Mouse (Mus musculus): ENCODE data around the gene Vangl2. TPM values are rescaled to one million over a fixed set of nuclear protein-coding genes. Genes with fewer than 3 reads are reported as not detected.

Gene Vangl2
- 17.3 and 17.6 TPM in 2 replicates for polyA plus RNA-seq (2015; fragmentation: Nextera tagmentation; extraction: Ambion mirVana)

GRCm38 (mm10) chr1:172028394-172029275 is at the start of gene Vangl2:
Gene Vangl2, minus strand, starts transcription at chr1:172028444.
- Histone ChIP-seq H3K27ac (peak within 1 kb of the TSS; percentile 84), H3K9me3 (replicated peaks) (no peaks in the 10 kb centered on the region), H3K4me2 (peak within 1 kb of the TSS; percentile 73), H3K4me3 (replicated peaks) (peak within 1 kb of the TSS; percentile 98), H3K9ac (peak within 1 kb of the TSS; percentile 92), H3K36me3 (peaks cover 2% of the 10 kb centered on the region; the same call in 1 of the 2 replicates), H3K4me1 (peaks cover 38% of the 10 kb centered on the region), H3K27me3 (no peaks in the 10 kb centered on the region)
- 49% methylated on average over 21 of the region's 21 CpGs for WGBS
- no peak for ATAC-seq (replicated peaks; ENCODE audit: low FRiP score)

- Histone ChIP-seq H3K4me1 (peaks cover 8% of the 10 kb centered on the region; the same call in 1 of the 2 replicates), H3K9me3 (replicated peaks) (no peaks in the 10 kb centered on the region), H3K27ac (no peak overlapping the region), H3K9ac (no peak overlapping the region), H3K4me3 (replicated peaks) (no peak overlapping the region), H3K4me2 (no peak overlapping the region), H3K27me3 (no peaks in the 10 kb centered on the region), H3K36me3 (peaks cover 69% of the 10 kb centered on the region)
- no peak for ATAC-seq (replicated peaks; ENCODE audit: low FRiP score)
- 79% methylated on average over 5 of the region's 5 CpGs for WGBS
These were observed 49.7 kb upstream of the Vangl2 start for GRCm38 (mm10) chr1:172077981-172078380.

- H3K27ac ChIP-seq, result no peak overlapping the region
- H3K4me2 ChIP-seq, result no peak overlapping the region
- no peak overlapping the region for H3K9ac ChIP-seq
- H3K27me3 ChIP-seq, result no peaks in the 10 kb centered on the region
- peaks cover 97% of the 10 kb centered on the region for H3K36me3 ChIP-seq
- WGBS, result 96% methylated on average over 7 of the region's 7 CpGs
- no peak for ATAC-seq (replicated peaks; ENCODE audit: low FRiP score)
- no peak overlapping the region for H3K4me3 ChIP-seq (replicated peaks)
- H3K9me3 ChIP-seq (replicated peaks), result no peaks in the 10 kb centered on the region
- H3K4me1 ChIP-seq, result no peaks in the 10 kb centered on the region
These were observed 44.4 kb upstream of the Vangl2 start for GRCm38 (mm10) chr1:172072604-172073003.

GRCm38 (mm10) chr1:172071556-172071955 is 43.3 kb upstream of the Vangl2 start:
- Histone ChIP-seq H3K4me1 (no peaks in the 10 kb centered on the region), H3K9ac (no peak overlapping the region), H3K27ac (no peak overlapping the region), H3K36me3 (peaks cover 100% of the 10 kb centered on the region), H3K9me3 (replicated peaks) (no peaks in the 10 kb centered on the region), H3K4me2 (no peak overlapping the region), H3K4me3 (replicated peaks) (no peak overlapping the region), H3K27me3 (no peaks in the 10 kb centered on the region)
- 72% methylated on average over 4 of the region's 4 CpGs for WGBS
- ATAC-seq (replicated peaks; ENCODE audit: low FRiP score), result no peak

GRCm38 (mm10) chr1:172070227-172070626 is 42.0 kb upstream of the Vangl2 start:
- WGBS, result 82% methylated on average over 6 of the region's 6 CpGs
- Histone ChIP-seq H3K9ac (no peak overlapping the region), H3K4me2 (no peak overlapping the region), H3K4me3 (replicated peaks) (no peak overlapping the region), H3K9me3 (replicated peaks) (no peaks in the 10 kb centered on the region), H3K4me1 (no peaks in the 10 kb centered on the region), H3K36me3 (peaks cover 100% of the 10 kb centered on the region), H3K27me3 (no peaks in the 10 kb centered on the region), H3K27ac (no peak overlapping the region)
- ATAC-seq (replicated peaks; ENCODE audit: low FRiP score), result no peak

GRCm38 (mm10) chr1:172064613-172065141 is 36.4 kb upstream of the Vangl2 start:
- peak; percentile 20; the same call in 1 of the 2 replicates for ATAC-seq (replicated peaks; ENCODE audit: low FRiP score)
- H3K4me2 ChIP-seq, result no peak overlapping the region
- H3K9ac ChIP-seq, result no peak overlapping the region
- H3K27me3 ChIP-seq, result no peaks in the 10 kb centered on the region
- no peak overlapping the region for H3K4me3 ChIP-seq (replicated peaks)
- H3K9me3 ChIP-seq (replicated peaks), result no peaks in the 10 kb centered on the region
- H3K27ac ChIP-seq, result no peak overlapping the region
- WGBS, result 75% methylated on average over 13 of the region's 13 CpGs
- H3K36me3 ChIP-seq, result peaks cover 60% of the 10 kb centered on the region
- peaks cover 18% of the 10 kb centered on the region for H3K4me1 ChIP-seq

GRCm38 (mm10) chr1:172063291-172064023 is 35.2 kb upstream of the Vangl2 start:
- Histone ChIP-seq H3K4me2 (no peak overlapping the region), H3K4me3 (replicated peaks) (no peak overlapping the region), H3K27me3 (no peaks in the 10 kb centered on the region), H3K36me3 (peaks cover 48% of the 10 kb centered on the region), H3K9me3 (replicated peaks) (no peaks in the 10 kb centered on the region), H3K9ac (no peak overlapping the region), H3K27ac (no peak overlapping the region), H3K4me1 (peaks cover 18% of the 10 kb centered on the region)
- no peak for ATAC-seq (replicated peaks; ENCODE audit: low FRiP score)
- WGBS, result 24% methylated on average over 4 of the region's 4 CpGs

- WGBS, result 85% methylated on average over 2 of the region's 2 CpGs
- peaks cover 34% of the 10 kb centered on the region for H3K36me3 ChIP-seq
- ATAC-seq (replicated peaks; ENCODE audit: low FRiP score), result no peak
- no peak overlapping the region for H3K27ac ChIP-seq
- H3K4me2 ChIP-seq, result no peak overlapping the region
- no peak overlapping the region for H3K9ac ChIP-seq
- H3K4me1 ChIP-seq, result peaks cover 23% of the 10 kb centered on the region
- no peaks in the 10 kb centered on the region for H3K9me3 ChIP-seq (replicated peaks)
- no peak overlapping the region for H3K4me3 ChIP-seq (replicated peaks)
- H3K27me3 ChIP-seq, result 0 out of 2 replicates have a peak, but pooled peaks cover 7% of the 10 kb centered on the region
These were observed 33.9 kb upstream of the Vangl2 start for GRCm38 (mm10) chr1:172062101-172062500.

GRCm38 (mm10) chr1:172061217-172061616 is 33.0 kb upstream of the Vangl2 start:
- no peak for ATAC-seq (replicated peaks; ENCODE audit: low FRiP score)
- 22% methylated on average over 8 of the region's 8 CpGs for WGBS
- no peak overlapping the region for H3K9ac ChIP-seq

GRCm38 (mm10) chr1:172060659-172061058 is 32.4 kb upstream of the Vangl2 start:
- no peak overlapping the region for H3K4me2 ChIP-seq
- 46% methylated on average over 4 of the region's 4 CpGs for WGBS
- peaks cover 23% of the 10 kb centered on the region for H3K4me1 ChIP-seq
- peaks cover 20% of the 10 kb centered on the region for H3K36me3 ChIP-seq
- H3K27ac ChIP-seq, result no peak overlapping the region
- H3K9me3 ChIP-seq (replicated peaks), result no peaks in the 10 kb centered on the region
- H3K27me3 ChIP-seq, result peaks cover 20% of the 10 kb centered on the region
- no peak overlapping the region for H3K9ac ChIP-seq
- no peak for ATAC-seq (replicated peaks; ENCODE audit: low FRiP score)
- H3K4me3 ChIP-seq (replicated peaks), result no peak overlapping the region

More at GRCm38 (mm10) chr1:172061217-172061616, 33.0 kb upstream of the Vangl2 start:
- H3K9me3 ChIP-seq (replicated peaks), result no peaks in the 10 kb centered on the region
- H3K27ac ChIP-seq, result no peak overlapping the region
- H3K4me2 ChIP-seq, result no peak overlapping the region
- no peak overlapping the region for H3K4me3 ChIP-seq (replicated peaks)
- peaks cover 23% of the 10 kb centered on the region for H3K4me1 ChIP-seq
- peaks cover 14% of the 10 kb centered on the region for H3K27me3 ChIP-seq
- H3K36me3 ChIP-seq, result peaks cover 26% of the 10 kb centered on the region

GRCm38 (mm10) chr1:172058874-172059273 is 30.6 kb upstream of the Vangl2 start:
- H3K4me2 ChIP-seq, result no peak overlapping the region
- no peak for ATAC-seq (replicated peaks; ENCODE audit: low FRiP score)
- 75% methylated on average over 7 of the region's 7 CpGs for WGBS

GRCm38 (mm10) chr1:172058321-172058720 is 30.1 kb upstream of the Vangl2 start:
- no peak overlapping the region for H3K27ac ChIP-seq
- WGBS, result 73% methylated on average over 6 of the region's 6 CpGs
- no peak for ATAC-seq (replicated peaks; ENCODE audit: low FRiP score)
- H3K27me3 ChIP-seq, result peaks cover 43% of the 10 kb centered on the region
- peaks cover 27% of the 10 kb centered on the region for H3K4me1 ChIP-seq
- H3K36me3 ChIP-seq, result no peaks in the 10 kb centered on the region
- H3K9me3 ChIP-seq (replicated peaks), result no peaks in the 10 kb centered on the region
- H3K9ac ChIP-seq, result no peak overlapping the region
- H3K4me3 ChIP-seq (replicated peaks), result no peak overlapping the region
- no peak overlapping the region for H3K4me2 ChIP-seq

More at GRCm38 (mm10) chr1:172058874-172059273, 30.6 kb upstream of the Vangl2 start:
- H3K4me3 ChIP-seq (replicated peaks), result no peak overlapping the region
- H3K4me1 ChIP-seq, result peaks cover 27% of the 10 kb centered on the region
- no peak overlapping the region for H3K27ac ChIP-seq
- peaks cover 2% of the 10 kb centered on the region; the same call in 1 of the 2 replicates for H3K36me3 ChIP-seq
- peaks cover 38% of the 10 kb centered on the region for H3K27me3 ChIP-seq
- H3K9ac ChIP-seq, result no peak overlapping the region
- no peaks in the 10 kb centered on the region for H3K9me3 ChIP-seq (replicated peaks)
